8 mouse cellular contexts compared by ENCODE assay signal in genomic region chr15:102017918-102018463, GRCm38 (mm10). TPM values are rescaled to one million over a fixed set of nuclear protein-coding genes. Genes with fewer than 3 reads are reported as not detected.
DNase-seq lines count a peak whose midpoint lies in the region; ATAC-seq and TF ChIP-seq lines count a peak whose summit lies in the region.

No protein-coding gene starts in this region.

- no peaks in the 10 kb centered on the region for H3K9me3 ChIP-seq in hindbrain, postnatal 0 days (ENCODE audit: low read length)
- no peaks in the 10 kb centered on the region for H3K9me3 ChIP-seq in hindbrain, embryonic 16.5 days (ENCODE audit: control insufficient read depth, low read length)
- no peaks in the 10 kb centered on the region for H3K9me3 ChIP-seq in limb, embryonic 11.5 days (ENCODE audit: control insufficient read depth, low read length)

- no peak overlapping the region for H3K9ac ChIP-seq in hindbrain, postnatal 0 days (replicated peaks; ENCODE audit: low read length)
- no peak overlapping the region for H3K9ac ChIP-seq in hindbrain, embryonic 16.5 days (ENCODE audit: low read depth, low read length)
- no peak overlapping the region for H3K9ac ChIP-seq in limb, embryonic 11.5 days (ENCODE audit: low read length)

- H3K27ac ChIP-seq in hindbrain, postnatal 0 days: no peak overlapping the region
- H3K27ac ChIP-seq in hindbrain, embryonic 16.5 days (ENCODE audit: low read depth, low read length): no peak overlapping the region
- H3K27ac ChIP-seq in limb, embryonic 11.5 days (replicated peaks; ENCODE audit: low read depth, low read length): no peak overlapping the region

- DNase-seq in hindbrain, postnatal 0 days (ENCODE audit: low spot score): no peak
- DNase-seq in embryo, embryonic 10.5 days (ENCODE audit: low spot score): peak; percentile 81
- DNase-seq in limb, embryonic 11.5 days (ENCODE audit: low spot score): peak; percentile 48
- DNase-seq in retina, postnatal 1 day: peak; percentile 58
- no peak for DNase-seq in left cerebral cortex, postnatal 25 days (ENCODE audit: low spot score in 2 of 2)
- DNase-seq in heart, postnatal 4 days: no peak
- no peak for DNase-seq in cerebellum, adult 11 months

- no peak for ATAC-seq in hindbrain, postnatal 0 days
- ATAC-seq in hindbrain, embryonic 16.5 days: no peak
- ATAC-seq in limb, embryonic 11.5 days (ENCODE audit: insufficient number of reproducible peaks, low FRiP score, low TSS enrichment, low read depth): no peak

- H3K4me1 ChIP-seq in hindbrain, postnatal 0 days (ENCODE audit: insufficient read depth, low read length): no peaks in the 10 kb centered on the region
- no peaks in the 10 kb centered on the region; the same call in 1 of the 2 replicates for H3K4me1 ChIP-seq in hindbrain, embryonic 16.5 days (ENCODE audit: control insufficient read depth, insufficient read depth, low read depth, low read length)
- H3K4me1 ChIP-seq in limb, embryonic 11.5 days (ENCODE audit: control insufficient read depth, insufficient read depth, low read length): no peaks in the 10 kb centered on the region

- WGBS in hindbrain, postnatal 0 days: 28% methylated on average over 7 of the region's 7 CpGs
- 31% methylated on average over 7 of the region's 7 CpGs for WGBS in hindbrain, embryonic 16.5 days
- 15% methylated on average over 7 of the region's 7 CpGs for WGBS in limb, embryonic 11.5 days

- intact Hi-C loops in left cerebral cortex, postnatal 25 days (cut with DNase I): no loop called here

- no peaks in the 10 kb centered on the region for H3K27me3 ChIP-seq in hindbrain, postnatal 0 days (ENCODE audit: insufficient read depth, low read length)
- no peaks in the 10 kb centered on the region for H3K27me3 ChIP-seq in hindbrain, embryonic 16.5 days (replicated peaks; ENCODE audit: control insufficient read depth, insufficient read depth, low read length)
- no peaks in the 10 kb centered on the region for H3K27me3 ChIP-seq in limb, embryonic 11.5 days (ENCODE audit: control insufficient read depth, insufficient read depth, low read length)

- H3K4me3 ChIP-seq in hindbrain, postnatal 0 days (ENCODE audit: low read length): no peak overlapping the region
- H3K4me3 ChIP-seq in hindbrain, embryonic 16.5 days (ENCODE audit: low read length): no peak overlapping the region
- no peak overlapping the region for H3K4me3 ChIP-seq in limb, embryonic 11.5 days (ENCODE audit: low read depth, low read length)

- peak; percentile 35; the same call in 1 of the 2 replicates for TF ChIP-seq CTCF in hindbrain, postnatal 0 days (IDR thresholded peaks at IDR 0.05; ENCODE audit: low read depth)

- no peaks in the 10 kb centered on the region for H3K36me3 ChIP-seq in hindbrain, postnatal 0 days (ENCODE audit: insufficient read depth, low read length)
- H3K36me3 ChIP-seq in hindbrain, embryonic 16.5 days (ENCODE audit: control insufficient read depth, insufficient read depth, low read length): no peaks in the 10 kb centered on the region
- no peaks in the 10 kb centered on the region for H3K36me3 ChIP-seq in limb, embryonic 11.5 days (ENCODE audit: control insufficient read depth, insufficient read depth, low read length)

- H3K4me2 ChIP-seq in hindbrain, postnatal 0 days (ENCODE audit: low read depth, low read length): no peak overlapping the region
- no peak overlapping the region for H3K4me2 ChIP-seq in hindbrain, embryonic 16.5 days (ENCODE audit: low read length)
- H3K4me2 ChIP-seq in limb, embryonic 11.5 days (ENCODE audit: low read depth, severe bottlenecking): no peak overlapping the region

RNA-seq across cellular contexts. Expression of gene Krt18, which starts 10.0 kb away (rescaled TPM):
- 3.4 and 5.0 TPM in 2 replicates for total RNA-seq in hindbrain, postnatal 0 days (2014; rRNA removed)
- 12.6 and 13.6 TPM in 2 replicates for polyA plus RNA-seq in hindbrain, postnatal 0 days (2015; fragmentation: Nextera tagmentation; extraction: Ambion mirVana)
- 11.8 and 13.6 TPM in 2 replicates for polyA plus RNA-seq in hindbrain, embryonic 16.5 days (2015; fragmentation: Nextera tagmentation; extraction: Ambion mirVana)
- 26.8 and 30.1 TPM in 2 replicates for polyA plus RNA-seq in limb, embryonic 11.5 days (2014; fragmentation: Nextera tagmentation; extraction: Ambion mirVana)
- total RNA-seq in left cerebral cortex, postnatal 25 days (2021): under 1 TPM in 1 of 2 experiments, not detected in 1; 0.69 TPM
- total RNA-seq in heart, postnatal 4 days (2021): 10 to 100 TPM; 14.9 to 15.4 TPM

RNA-seq across cellular contexts. Expression of gene Krt8, which starts 13.7 kb away (rescaled TPM):
- 2.6 and 4.1 TPM in 2 replicates for total RNA-seq in hindbrain, postnatal 0 days (2014; rRNA removed)
- polyA plus RNA-seq in hindbrain, postnatal 0 days (2015; fragmentation: Nextera tagmentation; extraction: Ambion mirVana): 5.4 and 6.2 TPM in 2 replicates
- polyA plus RNA-seq in hindbrain, embryonic 16.5 days (2015; fragmentation: Nextera tagmentation; extraction: Ambion mirVana): 5.4 and 6.2 TPM in 2 replicates
- polyA plus RNA-seq in limb, embryonic 11.5 days (2014; fragmentation: Nextera tagmentation; extraction: Ambion mirVana): 21.3 and 22.7 TPM in 2 replicates
- under 1 TPM in 1 of 2 experiments, not detected in 1; 0.32 TPM for total RNA-seq in left cerebral cortex, postnatal 25 days (2021)
- total RNA-seq in heart, postnatal 4 days (2021): 1 to 10 TPM; 6.2 to 6.4 TPM

RNA-seq across cellular contexts. Expression of gene Eif4b, which starts 55.6 kb away (rescaled TPM):
- total RNA-seq in hindbrain, postnatal 0 days (2014; rRNA removed): 114 and 121 TPM in 2 replicates
- 63.4 and 65.1 TPM in 2 replicates for polyA plus RNA-seq in hindbrain, postnatal 0 days (2015; fragmentation: Nextera tagmentation; extraction: Ambion mirVana)
- 76.0 and 84.8 TPM in 2 replicates for polyA plus RNA-seq in hindbrain, embryonic 16.5 days (2015; fragmentation: Nextera tagmentation; extraction: Ambion mirVana)
- polyA plus RNA-seq in limb, embryonic 11.5 days (2014; fragmentation: Nextera tagmentation; extraction: Ambion mirVana): 131 and 141 TPM in 2 replicates
- total RNA-seq in left cerebral cortex, postnatal 25 days (2021): 100 to 1,000 TPM; 157 to 161 TPM
- 100 to 1,000 TPM; 142 to 145 TPM for total RNA-seq in heart, postnatal 4 days (2021)

Comparison
In these comparisons a context has a peak if more than half of its experiments do, and no peak if none do; other contexts are left out.
1. DNase-seq: peak in embryo, embryonic 10.5 days (single experiment), limb, embryonic 11.5 days (single experiment) and retina, postnatal 1 day (single experiment); none in hindbrain, postnatal 0 days (single experiment), left cerebral cortex, postnatal 25 days (0 of 2), heart, postnatal 4 days (single experiment) and cerebellum, adult 11 months (single experiment).